Mouse (Mus musculus) urinary bladder, postnatal 4 days (tissue): Measurements from ENCODE around the gene Hsp90ab1.

Source experiments
- DNase-seq, 2 experiments: peaks; one replicate each; pipeline ENCODE4 v3.0.0; 2021 to 2022; ENCODE audit warnings: low spot score in 2 of 2

Gene Hsp90ab1

GRCm38 (mm10) chr17:45573087-45573779 lies at the start of gene Hsp90ab1:
TSS of gene Hsp90ab1 (minus strand) at chr17:45573271.
- DNase-seq, result peak; percentile 98 to 99

DNA sequence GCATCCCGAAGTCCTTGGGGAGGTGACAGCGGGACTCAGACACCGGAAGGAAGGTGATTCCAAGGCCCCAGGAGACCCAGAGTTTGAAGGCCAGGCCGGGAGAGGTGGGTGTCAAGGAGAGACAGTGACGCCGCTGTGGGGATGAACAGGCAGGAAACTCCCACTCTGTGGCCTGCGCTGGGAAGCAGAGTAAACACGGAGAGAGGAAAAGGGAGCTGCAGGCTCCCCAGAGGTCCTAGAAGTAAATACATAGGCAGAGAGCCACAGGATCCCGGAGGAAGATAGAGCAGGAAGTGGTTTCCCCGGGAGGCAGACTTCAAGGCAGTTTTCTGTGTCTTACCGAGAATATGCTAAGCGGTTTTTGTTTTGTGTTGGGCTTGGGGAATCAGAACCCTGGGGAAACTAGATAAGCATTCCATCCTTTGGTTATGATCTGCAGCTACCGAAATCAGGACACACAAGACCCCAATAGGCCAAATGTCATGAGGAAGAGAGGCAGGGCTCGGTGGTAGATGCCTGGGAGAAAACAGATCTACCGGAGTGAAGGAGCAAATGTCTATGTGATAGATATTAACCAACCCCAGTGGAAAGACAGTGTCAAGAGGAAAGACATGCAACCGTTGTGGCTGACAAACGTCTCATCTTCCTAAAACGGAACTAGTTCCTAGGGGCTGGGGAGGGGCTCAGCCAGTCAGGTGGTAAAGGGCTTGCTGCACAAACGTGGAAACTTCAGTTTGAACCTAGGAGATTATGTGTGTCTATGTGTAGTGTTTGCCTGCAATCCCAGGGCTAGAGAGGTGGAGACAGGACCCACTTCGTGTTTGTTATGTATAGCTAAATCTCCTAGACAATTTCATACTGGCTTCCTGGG lies 46.5 kb upstream of the Hsp90ab1 start:
- no peak for DNase-seq

GRCm38 (mm10) chr17:45618941-45619385 lies 45.9 kb upstream of the Hsp90ab1 start:
- no peak for DNase-seq

DNA sequence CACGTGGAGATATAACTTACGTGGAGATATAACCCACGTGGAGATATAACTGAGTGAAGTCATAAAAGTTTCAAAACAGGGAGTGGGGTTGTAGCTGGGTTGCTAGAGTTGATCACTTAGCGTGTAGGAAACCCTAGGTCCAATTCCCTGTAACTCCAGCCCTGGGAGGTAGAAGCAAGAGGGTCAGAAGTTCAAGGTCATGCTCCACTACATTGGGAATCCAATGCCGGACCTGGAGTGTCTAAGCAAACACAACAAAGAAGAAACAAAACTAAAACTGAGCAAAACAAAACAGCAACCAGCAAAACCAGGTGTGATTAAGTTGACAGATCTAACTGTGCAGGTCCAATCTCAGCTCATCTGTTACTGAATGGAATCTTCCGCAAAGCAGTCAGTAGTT lies 44.6 kb upstream of the Hsp90ab1 start:
- no peak for DNase-seq

GRCm38 (mm10) chr17:45616679-45617078 lies 43.6 kb upstream of the Hsp90ab1 start:
- DNase-seq, result no peak

DNA sequence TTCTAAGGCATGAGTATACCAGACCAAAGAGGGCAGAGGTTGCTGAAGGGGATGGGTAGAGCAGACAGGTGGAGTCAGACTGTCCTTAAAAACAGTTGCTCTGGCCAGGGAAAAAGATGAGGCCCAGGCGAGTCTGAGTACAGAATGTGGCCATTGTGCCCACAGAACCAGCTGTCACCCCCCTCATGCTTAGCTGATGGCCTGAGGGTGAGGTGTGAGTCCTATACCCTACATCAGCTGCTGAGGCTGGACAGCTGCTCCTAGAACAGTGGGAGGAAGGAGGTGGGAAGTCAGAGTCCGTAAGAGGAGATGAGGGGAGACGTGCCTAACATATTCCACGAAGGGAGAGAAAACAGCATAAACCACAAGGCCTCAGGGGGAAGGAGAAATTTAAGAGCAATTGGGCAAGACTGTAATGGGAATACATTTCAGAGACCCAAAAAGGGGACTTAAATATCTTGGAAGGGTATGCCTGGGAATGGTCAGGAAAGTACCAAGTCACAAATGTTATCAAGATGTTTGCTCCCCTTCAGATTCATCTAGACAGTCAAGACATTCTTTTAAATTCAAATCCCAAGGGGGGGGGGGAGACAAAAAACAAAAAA lies 43.1 kb upstream of the Hsp90ab1 start:
- no peak for DNase-seq

DNA sequence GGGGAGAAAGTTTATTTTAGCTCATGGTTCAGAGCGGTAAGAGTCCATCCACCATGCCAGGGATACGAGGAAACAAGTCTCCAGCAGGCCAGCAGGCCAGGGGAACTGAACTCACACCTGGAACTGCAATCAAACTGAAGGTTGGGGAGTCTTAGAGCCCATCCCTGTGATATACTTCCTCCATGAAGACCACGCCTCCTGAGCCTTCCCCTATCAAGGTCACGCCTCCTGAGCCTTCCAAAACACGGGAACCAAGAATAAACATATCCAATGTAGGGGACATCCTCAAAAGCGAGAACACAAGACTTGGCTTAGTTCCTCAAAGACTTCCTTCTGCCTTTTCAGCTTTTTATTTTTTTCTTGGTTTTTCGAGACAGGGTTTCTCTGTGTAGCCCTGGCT lies 39.9 kb upstream of the Hsp90ab1 start:
- DNase-seq, result no peak

DNA sequence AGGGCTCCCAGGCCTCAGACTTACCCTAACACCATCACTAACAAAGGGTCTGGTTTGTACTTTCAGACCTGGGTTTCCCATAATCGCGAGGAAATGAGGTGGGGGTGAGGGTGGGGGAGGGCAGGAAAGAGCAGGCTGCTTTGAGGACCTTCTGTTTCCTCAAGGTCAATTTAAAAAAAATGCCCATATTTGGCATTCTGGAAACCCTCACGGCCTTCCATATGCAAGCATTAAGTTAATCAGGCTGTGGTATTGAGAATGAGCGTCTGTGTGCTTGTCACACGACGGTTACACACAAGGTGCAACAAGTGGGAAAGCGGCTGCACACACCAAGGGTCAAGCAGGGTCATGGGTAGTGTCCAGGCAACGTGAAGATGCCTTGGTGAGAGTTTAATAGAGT lies 38.9 kb upstream of the Hsp90ab1 start:
- DNase-seq, result no peak

GRCm38 (mm10) chr17:45610144-45610866 lies 37.2 kb upstream of the Hsp90ab1 start:
- no peak for DNase-seq

GRCm38 (mm10) chr17:45608396-45608795 lies 35.3 kb upstream of the Hsp90ab1 start:
- DNase-seq, result no peak

DNA sequence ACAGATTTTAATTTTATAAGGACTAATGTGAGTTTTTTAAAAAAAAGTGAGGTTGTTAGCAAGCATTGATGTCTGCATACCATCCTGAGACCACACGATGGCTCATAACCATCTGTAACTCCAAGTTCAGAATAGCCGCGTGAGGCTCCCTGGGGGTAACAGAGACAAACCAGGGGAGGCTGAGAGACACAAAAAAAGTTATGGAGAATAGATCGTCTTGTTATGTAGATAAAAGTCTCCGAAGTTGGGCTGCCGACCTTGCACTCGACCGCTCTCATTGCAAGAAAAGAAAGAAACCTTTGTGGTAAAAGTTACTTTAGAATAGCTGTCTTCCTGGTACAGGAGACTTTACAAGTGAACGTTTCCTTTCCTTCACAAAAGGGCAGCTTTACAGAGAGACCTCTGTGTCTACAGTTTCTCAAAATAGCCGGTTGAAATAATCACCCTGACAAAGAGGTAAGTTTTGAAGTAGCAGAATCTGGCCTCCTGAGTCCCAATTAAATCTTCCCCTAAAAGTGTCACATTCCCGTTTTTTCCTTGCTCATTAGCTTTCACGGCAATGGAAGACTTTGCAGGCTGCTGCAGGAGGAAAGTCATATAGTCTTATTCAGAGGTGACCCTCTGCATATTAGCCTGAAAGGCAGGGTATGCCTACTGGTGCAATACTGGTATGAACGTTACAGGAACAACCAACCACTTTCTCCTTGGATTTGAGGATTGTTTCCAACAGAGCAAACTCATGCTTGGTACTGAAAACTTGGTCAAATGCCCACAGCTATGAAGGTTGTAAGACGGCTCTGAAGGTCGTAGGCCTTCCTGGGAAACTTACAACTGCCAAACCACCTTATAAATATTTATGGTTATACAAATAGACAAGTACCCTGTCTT lies 34.2 kb upstream of the Hsp90ab1 start:
- no peak for DNase-seq

DNA sequence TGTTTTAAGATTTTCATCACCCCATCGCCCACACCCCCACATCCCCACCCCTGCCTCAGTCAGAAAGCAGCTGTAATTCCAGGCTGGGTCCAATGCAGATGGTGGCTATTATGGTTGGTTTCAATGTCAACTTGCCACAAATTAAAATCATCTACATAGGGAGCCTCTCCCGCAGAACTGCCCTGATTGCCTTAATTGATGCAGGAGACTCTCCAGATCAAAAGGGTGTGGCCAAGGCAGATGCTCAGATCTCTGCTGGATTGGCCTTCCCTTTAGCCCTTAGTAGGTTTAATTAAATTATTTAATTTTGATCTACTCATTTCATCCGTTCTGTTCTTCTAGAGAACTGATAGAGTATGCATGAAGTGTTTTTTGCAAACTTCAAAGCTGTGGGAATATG lies 29.9 kb upstream of the Hsp90ab1 start:
- no peak for DNase-seq

DNA sequence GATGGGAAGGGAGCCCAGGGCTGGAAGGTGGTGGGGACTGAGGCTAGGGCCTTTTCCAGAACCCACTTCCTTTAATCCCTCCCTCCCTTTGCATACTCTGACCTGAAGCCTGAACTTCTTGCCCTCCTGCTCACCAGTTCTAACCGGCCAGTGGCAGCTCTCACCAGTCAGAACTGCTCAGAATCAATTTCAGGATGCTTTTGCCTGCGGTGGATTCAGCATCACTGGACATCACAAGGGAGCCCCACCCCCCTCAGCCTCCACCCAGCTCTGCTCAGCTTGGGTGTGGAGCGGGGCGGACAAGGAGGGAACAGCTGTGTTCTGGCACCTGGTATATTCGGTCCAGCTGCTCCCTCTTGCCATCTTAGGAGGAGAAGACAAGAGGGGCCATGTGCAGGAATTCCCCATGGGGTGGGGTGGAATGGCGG lies 28.8 kb upstream of the Hsp90ab1 start, which contains the start of gene Mymx:
Gene Mymx, minus strand, starts transcription at position 226 of the 428 bp plus-strand sequence.
- no peak for DNase-seq

DNA sequence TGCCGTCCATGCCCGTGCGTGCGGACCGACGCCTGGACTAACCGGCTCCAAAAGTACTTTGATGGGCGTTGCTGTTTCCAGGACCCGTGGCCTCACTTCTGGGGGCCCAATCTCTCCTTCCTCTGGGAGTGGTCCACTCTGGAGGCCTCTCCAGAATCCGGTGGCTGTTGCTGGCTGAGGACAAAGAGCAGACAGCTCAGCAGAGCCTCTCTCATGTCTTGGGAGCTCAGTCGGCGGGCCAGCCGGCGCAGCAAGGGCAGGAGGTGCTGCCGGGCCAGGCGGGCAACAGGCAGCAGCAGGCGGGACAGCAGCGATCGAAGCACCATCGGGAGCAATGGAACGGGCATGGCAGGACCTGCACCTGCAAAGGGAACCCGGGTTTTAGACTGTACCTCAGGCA lies 28.3 kb upstream of the Hsp90ab1 start:
- DNase-seq, result no peak

DNA sequence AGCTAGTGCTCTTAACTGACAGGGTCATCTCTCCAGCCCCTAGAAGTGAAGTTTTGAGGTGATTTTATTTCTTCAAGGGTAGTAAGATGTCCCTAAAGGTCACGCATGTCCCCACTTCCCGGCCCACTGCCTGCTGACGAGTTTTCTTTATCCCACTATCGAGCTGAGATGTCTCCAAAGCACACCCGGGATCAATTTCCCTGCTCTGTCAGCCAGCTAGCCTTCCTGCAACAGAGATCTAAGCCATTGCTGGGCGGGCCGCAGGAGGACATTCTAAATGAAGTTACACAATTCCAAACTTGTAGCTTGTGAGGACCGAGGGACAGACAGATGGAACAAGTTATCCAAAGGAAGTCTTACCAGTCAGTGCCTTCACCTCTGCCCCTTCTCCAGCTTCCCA lies 27.2 kb upstream of the Hsp90ab1 start:
- DNase-seq, result no peak

DNA sequence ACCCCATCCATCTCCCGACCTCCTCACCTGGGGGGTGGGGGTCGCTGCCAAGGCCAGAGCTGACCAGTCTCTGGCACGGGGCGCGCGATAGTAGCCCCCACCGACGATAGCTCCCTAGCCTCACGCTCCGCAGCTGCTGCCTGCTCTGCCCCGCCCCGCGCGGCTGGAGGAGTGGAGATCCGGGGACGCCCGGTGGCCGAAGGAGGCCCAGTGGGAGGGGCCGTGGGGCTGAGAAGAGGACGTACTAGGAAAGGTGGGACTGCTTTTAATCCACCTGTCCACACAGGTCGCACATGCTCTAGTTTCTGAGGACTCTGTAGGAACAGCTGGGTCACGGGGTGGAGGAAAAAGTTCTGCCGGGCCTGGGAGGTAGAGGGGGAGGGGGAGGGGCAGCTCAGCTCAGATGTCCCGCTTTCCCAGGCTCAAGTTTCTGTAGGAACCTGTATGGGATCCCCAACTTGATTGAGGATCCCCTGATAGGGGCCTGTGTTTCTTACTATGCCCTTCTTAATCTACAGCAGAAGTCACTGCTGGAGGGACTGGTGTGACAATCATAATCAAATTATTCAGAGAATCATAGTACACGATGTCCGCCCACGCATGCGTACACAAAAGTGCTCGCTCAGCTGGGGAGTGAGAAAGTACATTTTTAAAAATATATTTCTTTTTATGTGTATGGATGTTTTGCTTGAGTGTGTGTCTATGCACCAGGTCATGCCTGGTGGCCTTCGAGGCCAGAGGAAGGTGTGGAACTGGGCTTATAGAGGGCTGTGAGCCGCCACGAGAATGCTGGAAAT lies 26.6 kb upstream of the Hsp90ab1 start, which contains the start of gene Slc29a1:
Gene Slc29a1, minus strand, starts transcription at position 161 of the 797 bp plus-strand sequence.
- peak in 1 of 2 experiments; percentile 62 for DNase-seq

DNA sequence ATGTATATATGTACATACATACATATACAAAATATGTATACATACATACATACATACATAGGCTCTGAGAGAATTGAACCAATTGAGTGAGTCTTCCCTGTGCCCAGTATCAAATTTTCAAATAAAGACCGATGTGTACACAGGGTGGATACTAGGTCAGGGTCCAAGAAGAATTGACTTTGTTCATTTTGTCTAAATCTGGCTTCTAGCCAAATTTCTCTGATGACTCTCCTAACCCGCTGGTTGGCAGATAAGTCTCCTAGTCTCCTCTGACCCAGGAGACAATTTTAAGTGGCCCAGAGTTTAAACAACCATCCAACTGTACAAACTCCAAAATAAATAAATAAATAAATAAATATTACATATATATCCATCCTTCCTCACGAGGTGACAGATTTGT lies 25.8 kb upstream of the Hsp90ab1 start:
- DNase-seq, result no peak

DNA sequence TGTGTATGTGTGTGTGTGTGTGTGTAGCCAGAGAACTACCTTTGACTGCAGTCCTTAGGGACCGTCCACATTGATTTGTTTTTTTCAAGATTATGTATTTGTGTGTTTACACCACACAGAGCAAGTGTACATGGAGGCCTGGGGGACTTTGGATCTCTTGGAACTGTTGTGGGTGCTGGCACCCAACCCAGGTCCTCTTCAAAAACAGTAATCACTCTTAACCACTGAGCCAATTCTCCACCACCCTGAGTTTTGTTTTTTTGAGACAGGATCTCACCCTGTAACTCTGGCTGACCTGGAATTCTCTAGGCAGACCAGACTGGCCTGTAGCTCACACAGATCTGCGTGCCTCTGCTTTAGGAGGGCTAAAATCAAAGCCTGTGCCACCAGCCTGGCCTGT lies 25.3 kb upstream of the Hsp90ab1 start:
- no peak for DNase-seq

- no peak for DNase-seq
Measured at GRCm38 (mm10) chr17:45597787-45598186, 24.7 kb upstream of the Hsp90ab1 start.
